Mouse (Mus musculus) C2C12 (cell line): ENCODE results near the gene Sec14l5.

Source experiments
- CTCF ChIP-seq: IDR thresholded peaks from one replicate; pipeline ENCODE4 v1.5.1; 2011; ENCODE audit not compliant: control insufficient read depth, insufficient read depth, insufficient read length
- MYOD1 ChIP-seq: IDR thresholded peaks from one replicate; pipeline ENCODE4 v1.6.1; 2011; ENCODE audit warnings: low read depth; ENCODE audit not compliant: control insufficient read depth, insufficient read length

DNA sequence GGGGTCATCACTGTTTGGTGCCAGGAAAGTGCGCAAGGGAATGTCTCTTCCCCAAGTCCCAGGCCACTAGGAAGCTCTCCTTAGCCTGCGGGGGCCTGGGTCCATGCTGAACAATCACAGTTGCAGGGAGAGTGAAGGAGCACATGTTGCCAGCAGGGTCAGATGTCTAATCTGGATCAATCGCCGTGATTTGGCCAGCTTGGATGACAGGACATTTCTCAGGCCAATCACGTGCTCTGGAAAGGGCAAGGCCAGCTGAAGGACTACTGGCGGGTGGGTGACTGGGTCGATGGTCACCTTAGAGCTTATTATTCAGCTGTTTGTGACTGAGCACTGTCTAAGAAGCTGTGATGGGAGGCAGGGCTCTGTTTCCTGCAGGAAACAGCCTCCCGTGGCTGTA is 37.2 kb downstream of the Sec14l5 start:
- TF ChIP-seq CTCF = no peak
- TF ChIP-seq MYOD1 = no peak
